Mouse (Mus musculus) E14TG2a.4 (cell line): ENCODE results near the gene Afg1l.

Experiments used
- H3K27me3 ChIP-seq: 2 replicates; pipeline ENCODE4 v1.6.1; 2014; ENCODE audit warnings: low read length, control low read depth; ENCODE audit not compliant: insufficient read depth
- H3K36me3 ChIP-seq: 2 replicates; pipeline ENCODE4 v1.6.1; 2014; ENCODE audit warnings: low read length, control low read depth; ENCODE audit not compliant: insufficient read depth
- H3K4me1 ChIP-seq: replicated peaks from 2 replicates; pipeline ENCODE4 v1.6.1; 2014; ENCODE audit warnings: low read depth, low read length, control low read depth
- H3K4me3 ChIP-seq: replicated peaks from 2 replicates; pipeline ENCODE4 v1.5.1; 2014; ENCODE audit warnings: mild to moderate bottlenecking, low read length
- H3K9me3 ChIP-seq: 2 replicates; pipeline ENCODE4 v1.6.1; 2014; ENCODE audit warnings: low read length, control low read depth
- CTCF ChIP-seq: conservative IDR thresholded peaks from 2 replicates; pipeline ENCODE4 v1.5.1; 2014; ENCODE audit warnings: low read length
- NANOG ChIP-seq: IDR thresholded peaks from 2 replicates; pipeline ENCODE4 v1.6.1; 2014; ENCODE audit warnings: borderline replicate concordance, low read length, mixed read lengths
- POU5F1 ChIP-seq: IDR thresholded peaks from 2 replicates; pipeline ENCODE4 v1.6.1; 2014; ENCODE audit warnings: low read length, borderline replicate concordance

The Afg1l gene

DNA sequence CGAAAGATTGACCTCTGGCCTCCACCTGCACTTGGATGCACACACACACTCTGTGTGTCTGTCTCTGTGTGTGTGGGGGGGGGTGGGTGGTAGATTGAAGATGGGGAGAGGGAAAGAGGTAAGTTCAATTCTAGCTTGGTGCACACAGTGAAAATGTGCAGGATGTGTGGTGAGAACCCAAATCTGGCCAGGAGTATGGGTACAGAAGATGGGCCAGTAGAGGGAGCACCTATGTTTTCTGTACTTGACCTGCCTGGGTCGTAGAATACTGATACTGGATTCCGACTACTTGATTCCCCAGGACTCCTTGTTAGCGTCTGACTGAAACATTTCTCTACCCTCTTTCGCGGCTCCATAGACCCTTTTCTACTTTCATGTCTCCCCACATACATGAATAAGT, 31.8 kb upstream of the Afg1l start:
- H3K4me1 ChIP-seq, result peaks cover 6% of the 10 kb centered on the region
- H3K9me3 ChIP-seq, result peaks cover 66% of the 10 kb centered on the region
- no peaks in the 10 kb centered on the region for H3K27me3 ChIP-seq
- H3K4me3 ChIP-seq, result no peak overlapping the region
- TF ChIP-seq CTCF (no peak), NANOG (no peak), POU5F1 (no peak)
- peaks cover 86% of the 10 kb centered on the region for H3K36me3 ChIP-seq

DNA sequence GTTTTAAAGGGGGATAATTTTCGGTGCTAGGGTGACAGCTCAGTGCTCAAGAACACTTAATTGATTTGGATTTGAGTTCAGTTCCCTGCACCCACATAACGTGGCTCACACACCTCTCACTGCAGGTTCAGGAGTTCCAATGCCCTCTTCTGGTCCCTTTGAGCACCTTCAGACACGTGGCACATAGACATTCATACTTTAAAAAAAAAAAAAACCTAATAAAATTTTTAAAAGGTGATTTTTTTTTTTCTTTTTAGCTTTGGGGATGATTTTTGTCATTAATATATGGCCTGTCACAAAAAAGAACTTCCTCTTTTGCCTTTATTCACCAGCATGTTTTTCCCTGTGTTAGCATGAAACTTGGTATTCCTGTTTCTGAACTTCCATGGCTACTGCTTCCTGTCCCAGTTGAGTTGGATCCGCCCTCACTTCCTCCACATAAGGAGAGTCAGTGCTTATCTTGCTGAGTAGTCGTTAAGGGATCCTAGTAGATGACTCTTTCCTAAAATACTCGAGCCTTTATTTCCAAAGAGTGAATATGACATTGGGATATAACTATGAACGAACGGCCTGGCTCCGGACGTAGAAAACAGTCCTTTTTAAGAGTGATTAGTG, 25.8 kb upstream of the Afg1l start:
- Histone ChIP-seq H3K36me3 (peaks cover 44% of the 10 kb centered on the region), H3K4me3 (0 out of 2 replicates have a peak overlapping the region, but pooled peaks have one; percentile 17), H3K4me1 (peaks cover 36% of the 10 kb centered on the region), H3K9me3 (peaks cover 12% of the 10 kb centered on the region), H3K27me3 (no peaks in the 10 kb centered on the region)
- no peak for TF ChIP-seq NANOG

- Histone ChIP-seq H3K36me3 (peaks cover 32% of the 10 kb centered on the region), H3K9me3 (no peaks in the 10 kb centered on the region), H3K4me1 (peaks cover 41% of the 10 kb centered on the region), H3K4me3 (peak overlapping the region; percentile 96), H3K27me3 (no peaks in the 10 kb centered on the region)
- TF ChIP-seq POU5F1, result no peak
- no peak for TF ChIP-seq NANOG
- TF ChIP-seq CTCF, result no peak
Observed at GRCm38 (mm10) chr10:42502349-42503111, 24.2 kb upstream of the Afg1l start.

DNA sequence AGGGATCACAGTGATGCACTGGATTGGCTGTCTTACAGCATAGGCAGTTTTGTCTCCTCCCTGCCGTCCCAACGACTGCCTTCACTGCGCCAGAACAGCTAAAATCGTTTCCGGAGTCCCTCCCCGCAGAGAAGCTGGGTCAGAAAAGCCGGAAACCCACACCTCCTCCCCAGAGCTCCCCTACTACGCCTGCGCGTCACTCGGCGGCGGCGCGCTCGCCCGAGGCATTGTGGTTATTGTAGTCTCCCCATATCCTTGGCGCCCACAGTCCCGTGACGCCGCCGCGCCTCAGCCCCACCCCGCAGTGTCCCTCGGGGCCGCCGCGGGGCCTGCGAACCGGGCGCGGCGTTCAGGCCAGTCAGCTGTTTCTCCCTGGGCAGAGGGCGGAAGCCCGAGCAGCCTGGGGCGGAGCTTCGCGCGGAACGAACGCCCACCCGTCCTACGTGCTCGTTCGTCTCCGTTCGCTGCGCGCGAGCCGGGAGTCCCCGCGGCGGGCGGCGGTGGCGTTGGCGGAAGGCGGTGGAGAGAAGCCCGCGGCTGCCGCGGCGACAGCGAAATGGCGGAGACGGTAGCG, 23.5 kb upstream of the Afg1l start, which contains the start of gene Snx3:
Snx3 (plus strand) TSS at position 256 of the 574 bp plus-strand sequence.
- H3K9me3 ChIP-seq, result no peaks in the 10 kb centered on the region
- H3K27me3 ChIP-seq, result no peaks in the 10 kb centered on the region
- H3K4me1 ChIP-seq, result peaks cover 41% of the 10 kb centered on the region
- peaks cover 25% of the 10 kb centered on the region for H3K36me3 ChIP-seq
- peak within 1 kb of the TSS; percentile 96 for H3K4me3 ChIP-seq
- TF ChIP-seq POU5F1 (no peak), NANOG (no peak), CTCF (no peak)

GRCm38 (mm10) chr10:42501161-42501560, 22.8 kb upstream of the Afg1l start:
- TF ChIP-seq NANOG (no peak), CTCF (no peak), POU5F1 (no peak)
- Histone ChIP-seq H3K4me1 (peaks cover 41% of the 10 kb centered on the region), H3K4me3 (peak overlapping the region; percentile 96), H3K36me3 (peaks cover 20% of the 10 kb centered on the region), H3K27me3 (no peaks in the 10 kb centered on the region), H3K9me3 (no peaks in the 10 kb centered on the region)

- H3K4me1 ChIP-seq, result peaks cover 39% of the 10 kb centered on the region
- TF ChIP-seq POU5F1 (no peak), NANOG (no peak), CTCF (no peak)
- peak overlapping the region; percentile 96; the same call in 1 of the 2 replicates for H3K4me3 ChIP-seq
- H3K36me3 ChIP-seq, result peaks cover 15% of the 10 kb centered on the region
- no peaks in the 10 kb centered on the region for H3K9me3 ChIP-seq
- H3K27me3 ChIP-seq, result no peaks in the 10 kb centered on the region
Observed at GRCm38 (mm10) chr10:42500611-42501010, 22.2 kb upstream of the Afg1l start.

DNA sequence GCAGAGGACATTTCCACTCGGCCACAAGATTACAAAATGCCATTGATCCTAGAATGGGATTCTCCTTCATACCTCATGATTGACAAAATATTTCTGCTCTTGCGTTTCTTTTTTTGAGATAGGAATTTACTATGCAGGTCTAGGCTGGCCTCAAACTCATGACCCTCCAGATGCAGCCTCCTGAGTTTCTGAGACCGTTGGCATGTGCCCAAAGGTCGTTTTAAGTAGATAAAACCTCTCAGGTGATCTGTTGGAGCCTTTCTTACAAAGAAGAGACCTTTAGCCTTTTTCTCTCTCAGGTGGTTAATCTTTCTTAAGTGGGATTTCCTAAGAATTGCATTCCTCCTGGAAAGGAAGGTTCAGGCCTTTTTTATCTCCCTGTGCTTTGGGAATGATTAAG, 14.6 kb upstream of the Afg1l start:
- no peak overlapping the region for H3K4me3 ChIP-seq
- no peaks in the 10 kb centered on the region for H3K9me3 ChIP-seq
- TF ChIP-seq CTCF (no peak), POU5F1 (no peak), NANOG (no peak)
- no peaks in the 10 kb centered on the region for H3K27me3 ChIP-seq
- no peaks in the 10 kb centered on the region for H3K36me3 ChIP-seq
- H3K4me1 ChIP-seq, result peaks cover 20% of the 10 kb centered on the region

DNA sequence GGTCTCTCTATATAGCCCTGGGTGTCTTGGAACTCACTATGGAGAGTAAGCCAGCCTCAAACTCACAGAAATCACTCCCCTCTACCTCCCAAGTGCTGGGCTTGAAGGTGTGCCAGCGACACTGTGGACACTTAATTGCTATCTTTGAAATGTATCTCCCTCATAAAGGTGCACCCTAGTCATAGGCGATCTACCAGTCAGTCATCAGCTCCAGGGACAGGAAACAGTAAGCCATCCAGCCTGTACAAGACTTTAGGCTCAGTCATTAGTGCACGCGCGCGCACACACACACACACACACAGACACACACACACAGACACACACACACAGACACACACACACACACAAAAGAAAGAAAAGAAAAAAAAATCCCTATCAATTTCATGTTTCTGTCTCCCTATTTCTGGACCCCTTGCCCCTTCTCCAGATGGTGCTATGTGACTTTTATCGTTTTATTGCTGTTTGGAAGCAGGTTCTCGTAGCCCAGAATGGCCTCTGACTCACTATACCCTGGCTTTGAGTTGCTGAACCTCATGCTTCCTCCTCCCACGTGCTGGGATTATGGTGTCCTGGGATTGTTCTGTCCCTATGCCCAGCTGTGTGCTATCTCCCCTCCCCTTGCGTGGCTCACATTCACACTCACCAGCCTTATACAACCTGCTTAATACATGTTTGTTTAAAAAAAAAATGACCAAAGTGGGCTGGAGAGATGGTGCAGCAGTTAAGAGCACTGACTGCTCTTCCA, 13.8 kb upstream of the Afg1l start:
- Histone ChIP-seq H3K27me3 (no peaks in the 10 kb centered on the region), H3K9me3 (no peaks in the 10 kb centered on the region), H3K4me3 (no peak overlapping the region), H3K36me3 (no peaks in the 10 kb centered on the region), H3K4me1 (peaks cover 20% of the 10 kb centered on the region)
- TF ChIP-seq NANOG (no peak), POU5F1 (no peak), CTCF (no peak)
